Mouse (Mus musculus): ENCODE data around the gene Adssl1.

Gene Adssl1

GRCm38 (mm10) chr12:112674132-112675011 lies 54.5 kb downstream of the Adssl1 start, which contains the start of gene Akt1:
TSS of gene Akt1 (minus strand) at chr12:112674884.
- DNase-seq (ENCODE audit: extremely low read depth, insufficient read length, low spot score) = peak; percentile 80

- peak; percentile 70 for DNase-seq (ENCODE audit: extremely low read depth, insufficient read length, low spot score)
Measured at GRCm38 (mm10) chr12:112675245-112676035, 55.6 kb downstream of the Adssl1 start.

- DNase-seq (ENCODE audit: extremely low read depth, insufficient read length, low spot score) = no peak
Measured at GRCm38 (mm10) chr12:112677076-112677475, 57.2 kb downstream of the Adssl1 start.

- DNase-seq (ENCODE audit: extremely low read depth, insufficient read length, low spot score) = no peak
Measured at GRCm38 (mm10) chr12:112677943-112678554, 58.2 kb downstream of the Adssl1 start.

GRCm38 (mm10) chr12:112678555-112679026 lies 58.7 kb downstream of the Adssl1 start, which contains the start of gene Zbtb42:
TSS of gene Zbtb42 (plus strand) at chr12:112678828.
- DNase-seq (ENCODE audit: extremely low read depth, insufficient read length, low spot score) = no peak

- DNase-seq (ENCODE audit: extremely low read depth, insufficient read length, low spot score) = no peak
Measured at GRCm38 (mm10) chr12:112679027-112679996, 59.5 kb downstream of the Adssl1 start.

GRCm38 (mm10) chr12:112683351-112683750 lies 63.5 kb downstream of the Adssl1 start:
- peak; percentile 74 for DNase-seq (ENCODE audit: extremely low read depth, insufficient read length, low spot score)

- DNase-seq (ENCODE audit: extremely low read depth, insufficient read length, low spot score) = no peak
Measured at GRCm38 (mm10) chr12:112688458-112688857, 68.6 kb downstream of the Adssl1 start.
